Mouse (Mus musculus) intestine, postnatal 0 days (tissue): ENCODE data around the gene Irf8. TPM values are rescaled to one million over a fixed set of nuclear protein-coding genes. Genes with fewer than 3 reads are reported as not detected.

Experiments
- ATAC-seq: fragments of 200-750 bp; cut with Nextera tagmentation; 2 replicates; pipeline ENCODE4 v1.8.0; 2017; ENCODE audit warnings: mild to moderate bottlenecking, moderate TSS enrichment, moderate library complexity
- H3K27ac ChIP-seq: fragments of 300-500 bp; sonication (generic); 2 replicates; pipeline ENCODE4 v1.5.1; 2014; ENCODE audit warnings: mild to moderate bottlenecking, low read depth, low read length, moderate library complexity
- H3K27me3 ChIP-seq: fragments of 300-500 bp; sonication (generic); replicated peaks from 2 replicates; pipeline ENCODE4 v1.6.1; 2014; ENCODE audit warnings: low read length, mixed read lengths; ENCODE audit not compliant: control insufficient read depth, insufficient read depth
- H3K36me3 ChIP-seq: fragments of 300-500 bp; sonication (generic); 2 replicates; pipeline ENCODE4 v1.6.1; 2014; ENCODE audit warnings: mild to moderate bottlenecking, moderate library complexity; ENCODE audit not compliant: control insufficient read depth, insufficient read depth
- H3K4me1 ChIP-seq: fragments of 300-500 bp; sonication (generic); replicated peaks from 2 replicates; pipeline ENCODE4 v1.6.1; 2014; ENCODE audit warnings: antibody characterized with exemption, low read length, mixed read lengths; ENCODE audit not compliant: control insufficient read depth, insufficient read depth
- H3K4me2 ChIP-seq: fragments of 300-500 bp; sonication (generic); replicated peaks from 2 replicates; pipeline ENCODE4 v1.6.1; 2014; ENCODE audit warnings: low read depth, mild to moderate bottlenecking, moderate library complexity
- H3K4me3 ChIP-seq: fragments of 300-500 bp; sonication (generic); 2 replicates; pipeline ENCODE4 v1.5.1; 2014; ENCODE audit warnings: low read depth, low read length
- H3K9ac ChIP-seq: fragments of 300-500 bp; sonication (generic); 2 replicates; pipeline ENCODE4 v1.6.1; 2014; ENCODE audit warnings: mild to moderate bottlenecking, low read depth, low read length
- H3K9me3 ChIP-seq: fragments of 300-500 bp; sonication (generic); 2 replicates; pipeline ENCODE4 v1.6.1; 2016; ENCODE audit warnings: mixed run types; ENCODE audit not compliant: control insufficient read depth
- CTCF ChIP-seq: sonication (generic); IDR thresholded peaks from 2 replicates; pipeline ENCODE4 v1.5.1; 2016; ENCODE audit warnings: low read depth, mild to moderate bottlenecking, control low read depth, antibody characterized with exemption, moderate library complexity
- WGBS: fragments of 180-500 bp; shearing (Covaris S2); extraction: QIAGEN DNeasy Blood & Tissue Kit; methylation state at CpG from one replicate; pipeline ENCODE4 v1.1.7; 2014; 5-methylcytosine and 5-hydroxymethylcytosine counted together
- polyA plus RNA-seq: library from polyadenylated mRNA; unstranded; fragments of >200 nt; fragmentation: Nextera tagmentation; extraction: Ambion mirVana; gene quantifications from 2 replicates; pipeline ENCODE4 v1.2.1, GENCODE M21; 2015

Gene Irf8
- polyA plus RNA-seq, 1 experiment from 2014 or later: 79.5 TPM

DNA sequence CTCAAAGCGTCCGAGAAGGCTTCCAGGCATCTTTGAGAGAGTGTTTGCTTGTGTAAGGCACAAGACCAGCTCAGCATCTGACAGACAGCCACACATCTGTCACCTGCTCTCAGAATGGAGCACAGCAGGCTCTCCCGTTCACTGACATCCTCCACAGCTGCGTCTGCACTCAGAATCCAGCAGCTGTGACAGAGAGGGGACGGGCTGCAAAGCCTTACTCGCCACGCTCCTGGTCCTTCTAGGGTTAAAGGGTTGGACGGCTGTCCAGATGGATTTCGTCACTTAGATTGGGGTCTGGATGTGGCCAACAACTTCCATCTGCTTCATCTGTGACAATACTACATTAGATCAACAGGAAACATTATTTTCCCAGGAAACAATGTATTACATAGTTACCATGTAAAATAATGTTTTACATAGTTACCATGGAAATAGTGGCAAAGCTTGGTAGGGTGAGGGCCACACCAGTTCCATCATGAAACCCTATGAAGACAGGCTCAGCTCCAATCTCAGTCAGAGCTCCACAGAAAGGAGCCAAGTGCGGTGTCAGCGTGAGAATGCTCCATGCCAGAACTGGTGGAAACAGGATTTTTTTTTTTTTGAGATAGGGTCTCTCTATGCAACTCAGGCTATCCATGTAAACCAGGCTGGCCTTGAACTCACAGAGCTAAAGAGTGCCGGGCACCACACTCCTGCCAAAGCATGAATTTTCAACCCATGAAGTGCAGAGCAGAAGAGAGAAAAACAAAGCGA lies 39.6 kb upstream of the Irf8 start:
- Histone ChIP-seq H3K9ac (no peak overlapping the region), H3K4me2 (no peak overlapping the region), H3K27me3 (no peaks in the 10 kb centered on the region), H3K4me1 (peaks cover 14% of the 10 kb centered on the region), H3K36me3 (no peaks in the 10 kb centered on the region), H3K4me3 (no peak overlapping the region), H3K27ac (no peak overlapping the region; the same call in 1 of the 2 replicates), H3K9me3 (no peaks in the 10 kb centered on the region)
- no peak for TF ChIP-seq CTCF
- WGBS: 58% methylated on average over 13 of the region's 13 CpGs
- no peak for ATAC-seq

GRCm38 (mm10) chr8:120697154-120697978 lies 38.8 kb upstream of the Irf8 start:
- Histone ChIP-seq H3K4me1 (peaks cover 14% of the 10 kb centered on the region), H3K27ac (peak overlapping the region; percentile 28; the same call in 1 of the 2 replicates), H3K27me3 (no peaks in the 10 kb centered on the region), H3K36me3 (no peaks in the 10 kb centered on the region), H3K4me2 (no peak overlapping the region), H3K4me3 (no peak overlapping the region), H3K9me3 (no peaks in the 10 kb centered on the region), H3K9ac (no peak overlapping the region)
- TF ChIP-seq CTCF: no peak
- no peak for ATAC-seq
- 44% methylated on average over 17 of the region's 17 CpGs for WGBS

GRCm38 (mm10) chr8:120697979-120698272 lies 38.2 kb upstream of the Irf8 start:
- Histone ChIP-seq H3K36me3 (no peaks in the 10 kb centered on the region), H3K9ac (no peak overlapping the region), H3K4me2 (no peak overlapping the region), H3K27me3 (no peaks in the 10 kb centered on the region), H3K4me1 (peaks cover 14% of the 10 kb centered on the region), H3K27ac (no peak overlapping the region), H3K9me3 (no peaks in the 10 kb centered on the region), H3K4me3 (no peak overlapping the region)
- ATAC-seq: no peak
- TF ChIP-seq CTCF: peak; percentile 72

GRCm38 (mm10) chr8:120698426-120698825 lies 37.7 kb upstream of the Irf8 start:
- Histone ChIP-seq H3K36me3 (no peaks in the 10 kb centered on the region), H3K4me2 (no peak overlapping the region), H3K27me3 (no peaks in the 10 kb centered on the region), H3K9me3 (no peaks in the 10 kb centered on the region), H3K4me3 (no peak overlapping the region), H3K9ac (no peak overlapping the region), H3K4me1 (peaks cover 14% of the 10 kb centered on the region), H3K27ac (no peak overlapping the region)
- no peak for ATAC-seq
- no peak for TF ChIP-seq CTCF
- WGBS: 69% methylated on average over 7 of the region's 7 CpGs

DNA sequence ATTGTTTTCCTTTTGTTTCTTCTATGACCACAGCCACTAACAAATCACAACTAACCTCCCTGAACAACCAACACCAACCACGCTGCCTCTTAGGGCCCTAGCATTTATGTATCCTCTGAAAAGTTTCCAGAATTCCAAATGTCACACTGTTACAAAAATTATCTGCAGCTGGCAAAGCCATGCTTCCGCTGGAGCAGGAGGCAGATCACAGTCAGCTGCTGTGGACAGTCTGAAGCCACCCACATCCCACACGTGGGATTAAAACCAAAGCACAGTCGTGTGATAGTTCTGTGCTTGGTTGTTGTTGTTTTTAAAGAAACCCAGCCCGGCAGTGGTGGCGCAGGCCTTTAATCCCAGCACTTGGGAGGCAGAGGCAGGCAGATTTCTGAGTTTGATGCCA lies 37.1 kb upstream of the Irf8 start:
- 72% methylated on average over 6 of the region's 6 CpGs for WGBS
- no peak overlapping the region for H3K9ac ChIP-seq
- H3K27me3 ChIP-seq: no peaks in the 10 kb centered on the region
- TF ChIP-seq CTCF: no peak
- H3K4me3 ChIP-seq: no peak overlapping the region
- H3K9me3 ChIP-seq: no peaks in the 10 kb centered on the region
- no peak for ATAC-seq
- H3K36me3 ChIP-seq: no peaks in the 10 kb centered on the region
- H3K4me1 ChIP-seq: peaks cover 10% of the 10 kb centered on the region
- H3K4me2 ChIP-seq: no peak overlapping the region
- no peak overlapping the region for H3K27ac ChIP-seq

- no peak overlapping the region for H3K9ac ChIP-seq
- no peak for ATAC-seq
- no peaks in the 10 kb centered on the region for H3K27me3 ChIP-seq
- H3K9me3 ChIP-seq: no peaks in the 10 kb centered on the region
- H3K4me1 ChIP-seq: peaks cover 6% of the 10 kb centered on the region
- WGBS: 70% methylated on average over 2 of the region's 2 CpGs
- no peak overlapping the region for H3K27ac ChIP-seq
- no peaks in the 10 kb centered on the region for H3K36me3 ChIP-seq
- no peak overlapping the region for H3K4me2 ChIP-seq
- H3K4me3 ChIP-seq: no peak overlapping the region
- no peak for TF ChIP-seq CTCF
These were observed 36.6 kb upstream of the Irf8 start for GRCm38 (mm10) chr8:120699565-120699964.
